Mouse (Mus musculus): ENCODE measurements around the gene Ppfibp1.

GRCm38 (mm10) chr6:146908801-146909200 is 20.5 kb downstream of the Ppfibp1 start:
- no peak for TF ChIP-seq POLR2A (IDR thresholded peaks at IDR 0.05; ENCODE audit: low read depth, low read length)
- TF ChIP-seq HCFC1 (IDR thresholded peaks at IDR 0.05; ENCODE audit: low read depth, low read length), result no peak
